Mouse (Mus musculus) CH12.LX (cell line): ENCODE measurements around the gene Sem1. TPM values are rescaled to one million over a fixed set of nuclear protein-coding genes. Genes with fewer than 3 reads are reported as not detected.

Experiments
- DNase-seq: peaks from one replicate; pipeline ENCODE4 v3.0.0-alpha.2; 2013; ENCODE audit errors: extremely low read depth
- H3K27ac ChIP-seq: 2 replicates; pipeline ENCODE4 v1.5.1; 2012; ENCODE audit warnings: low read depth, mild to moderate bottlenecking, control low read depth, moderate library complexity; ENCODE audit not compliant: insufficient read depth
- H3K27me3 ChIP-seq: replicated peaks from 2 replicates; pipeline ENCODE3; 2012; ENCODE audit warnings: inconsistent platforms
- H3K36me3 ChIP-seq, 2 experiments: replicated peaks in 1 of 2; 2 replicates each; pipeline versions ENCODE3 to v1.6.1; 2012; ENCODE audit warnings: inconsistent platforms in 1 of 2, low read length in 1 of 2, mild to moderate bottlenecking in 1 of 2, mixed read lengths in 1 of 2, moderate library complexity in 1 of 2; ENCODE audit not compliant: control insufficient read depth in 1 of 2, insufficient read depth in 1 of 2
- H3K4me1 ChIP-seq, 2 experiments: 2 replicates each; pipeline ENCODE4 v1.6.1; 2012; ENCODE audit warnings: inconsistent platforms in 1 of 2, moderate library complexity in 1 of 2; ENCODE audit not compliant: insufficient read depth in 2 of 2, control insufficient read depth in 1 of 2
- H3K4me2 ChIP-seq: 2 replicates; pipeline ENCODE4 v1.6.1; 2012; ENCODE audit warnings: low read depth, mild to moderate bottlenecking, control low read depth; ENCODE audit not compliant: poor library complexity, insufficient read depth, severe bottlenecking
- H3K4me3 ChIP-seq, 3 experiments: fragments of 150-350 bp in 1 of 3; sonication (generic) in 1 of 3; replicated peaks in 1 of 3; 2 replicates each; pipeline versions ENCODE3 to v1.5.1; 2011 to 2012; ENCODE audit warnings: low read depth in 2 of 3, low read length in 2 of 3, mild to moderate bottlenecking in 2 of 3, moderate library complexity in 2 of 3, control low read depth in 1 of 3, improper control_type of control experiment in 1 of 3, inconsistent platforms in 1 of 3, mixed read lengths in 1 of 3; ENCODE audit not compliant: poor library complexity in 1 of 3
- H3K79me2 ChIP-seq: replicated peaks from 2 replicates; pipeline ENCODE4 v1.6.1; 2012; ENCODE audit warnings: mild to moderate bottlenecking, moderate library complexity; ENCODE audit not compliant: control insufficient read depth, poor library complexity, insufficient read depth, severe bottlenecking; ENCODE audit errors: extremely low read depth
- H3K9ac ChIP-seq: 2 replicates; pipeline ENCODE4 v1.6.1; 2012; ENCODE audit warnings: low read depth, mild to moderate bottlenecking, control low read depth, moderate library complexity; ENCODE audit not compliant: insufficient read depth
- H3K9me3 ChIP-seq: replicated peaks from 2 replicates; pipeline ENCODE3; 2012; ENCODE audit warnings: low read length, inconsistent platforms, mixed read lengths
- BHLHE40 ChIP-seq: IDR thresholded peaks from 2 replicates; pipeline ENCODE4 v1.6.1; 2011; ENCODE audit warnings: mild to moderate bottlenecking, low read depth, low read length, improper control_type of control experiment
- CHD1 ChIP-seq: IDR thresholded peaks from 2 replicates; pipeline ENCODE4 v1.6.1; 2012; ENCODE audit warnings: low read depth, low read length, improper control_type of control experiment, inconsistent platforms
- CHD2 ChIP-seq: IDR thresholded peaks from 2 replicates; pipeline ENCODE4 v1.6.1; 2011; ENCODE audit warnings: low read length, improper control_type of control experiment
- E2F4 ChIP-seq: IDR thresholded peaks from 2 replicates; pipeline ENCODE4 v1.6.1; 2011; ENCODE audit warnings: low read depth, low read length, improper control_type of control experiment; ENCODE audit not compliant: insufficient replicate concordance
- IRF4 ChIP-seq: IDR thresholded peaks from 2 replicates; pipeline ENCODE4 v1.6.1; 2014; ENCODE audit warnings: low read depth, mild to moderate bottlenecking, inconsistent platforms, low read length, improper control_type of control experiment
- JUN ChIP-seq: IDR thresholded peaks from 2 replicates; pipeline ENCODE4 v1.6.1; 2011; ENCODE audit warnings: low read depth, mild to moderate bottlenecking, low read length, improper control_type of control experiment, moderate library complexity; ENCODE audit not compliant: insufficient read depth
- KAT2A ChIP-seq: IDR thresholded peaks from 2 replicates; pipeline ENCODE4 v1.6.1; 2012; ENCODE audit warnings: low read length, improper control_type of control experiment, inconsistent platforms; ENCODE audit not compliant: insufficient replicate concordance
- MAFK ChIP-seq: IDR thresholded peaks from 2 replicates; pipeline ENCODE4 v1.6.1; 2011; ENCODE audit warnings: low read length, improper control_type of control experiment; ENCODE audit not compliant: insufficient replicate concordance
- MAZ ChIP-seq: IDR thresholded peaks from 2 replicates; pipeline ENCODE4 v1.6.1; 2012; ENCODE audit warnings: low read depth, mild to moderate bottlenecking, inconsistent platforms, low read length, improper control_type of control experiment, moderate library complexity
- MEF2A ChIP-seq: IDR thresholded peaks from 2 replicates; pipeline ENCODE4 v1.6.1; 2014; ENCODE audit warnings: low read depth, mild to moderate bottlenecking, inconsistent platforms, low read length, improper control_type of control experiment, borderline replicate concordance
- MXI1 ChIP-seq: IDR thresholded peaks from 2 replicates; pipeline ENCODE4 v1.6.1; 2011; ENCODE audit warnings: mild to moderate bottlenecking, low read depth, low read length, improper control_type of control experiment
- NRF1 ChIP-seq: IDR thresholded peaks from 2 replicates; pipeline ENCODE4 v1.6.1; 2014; ENCODE audit warnings: low read depth, mild to moderate bottlenecking, inconsistent platforms, low read length, improper control_type of control experiment, moderate library complexity
- PAX5 ChIP-seq: IDR thresholded peaks from 2 replicates; pipeline ENCODE4 v1.6.1; 2012; ENCODE audit warnings: low read length, inconsistent platforms, mixed read lengths
- POLR2AphosphoS2 ChIP-seq: IDR thresholded peaks from 2 replicates; pipeline ENCODE4 v1.6.1; 2011; ENCODE audit warnings: low read depth, low read length, improper control_type of control experiment
- RCOR1 ChIP-seq: conservative IDR thresholded peaks from 2 replicates; pipeline ENCODE4 v1.6.1; 2012; ENCODE audit warnings: low read depth, mild to moderate bottlenecking, inconsistent platforms, low read length, improper control_type of control experiment
- SIN3A ChIP-seq: IDR thresholded peaks from 2 replicates; pipeline ENCODE4 v1.6.1; 2012; ENCODE audit warnings: low read length, improper control_type of control experiment, inconsistent platforms
- SMC3 ChIP-seq: IDR thresholded peaks from 2 replicates; pipeline ENCODE4 v1.6.1; 2011; ENCODE audit warnings: low read depth, low read length, improper control_type of control experiment
- TBP ChIP-seq: conservative IDR thresholded peaks from 2 replicates; pipeline ENCODE4 v1.6.1; 2011; ENCODE audit warnings: low read depth, low read length, improper control_type of control experiment
- TCF12 ChIP-seq: IDR thresholded peaks from 2 replicates; pipeline ENCODE4 v1.6.1; 2014; ENCODE audit warnings: low read depth, mild to moderate bottlenecking, inconsistent platforms, low read length, improper control_type of control experiment
- USF1 ChIP-seq: IDR thresholded peaks from 2 replicates; pipeline ENCODE4 v1.6.1; 2014; ENCODE audit warnings: low read depth, mild to moderate bottlenecking, inconsistent platforms, low read length, improper control_type of control experiment
- ZKSCAN1 ChIP-seq: IDR thresholded peaks from 2 replicates; pipeline ENCODE4 v1.6.1; 2012; ENCODE audit warnings: low read depth, inconsistent platforms, low read length, improper control_type of control experiment, borderline replicate concordance
- ZMIZ1 ChIP-seq: IDR thresholded peaks from 2 replicates; pipeline ENCODE4 v1.6.1; 2012; ENCODE audit warnings: low read depth, mild to moderate bottlenecking, inconsistent platforms, low read length, improper control_type of control experiment
- dilution Hi-C: fragments of 300-500 bp; cut with MboI; formaldehyde crosslinking; loops from 2 replicates; pipeline ENCODE4 v1.14.3; 2020; ENCODE audit warnings: low sequenced_read_pairs; ENCODE audit not compliant: extremely low pct_unique_long_range_greater_than_20kb, extremely low pct_ligation_motif_present
- in situ Hi-C: fragments of 300-500 bp; cut with MboI; formaldehyde crosslinking; loops from 3 replicates; pipeline ENCODE4 v1.14.3; 2019; ENCODE audit warnings: low sequenced_read_pairs, low pct_ligation_motif_present, low pct_unique_long_range_greater_than_20kb, mixed read lengths
- polyA plus RNA-seq: library from polyadenylated mRNA; unstranded; fragments of >175 nt; gene quantifications from 2 replicates; pipeline ENCODE4 v1.2.1, GENCODE M21; 2012; ENCODE audit warnings: low read depth; ENCODE audit not compliant: insufficient read length
- total RNA-seq, 2 experiments: library from RNA; depleted of rRNA; stranded (reverse); fragments of 300-350 nt in 1 of 2; fragments of >200 nt in 1 of 2; gene quantifications; 2 replicates each; pipeline ENCODE4 v1.2.3; 2012 to 2014

Gene Sem1
- total and polyA plus RNA-seq, 3 experiments, result 149 to 195 (median 163) TPM

DNA sequence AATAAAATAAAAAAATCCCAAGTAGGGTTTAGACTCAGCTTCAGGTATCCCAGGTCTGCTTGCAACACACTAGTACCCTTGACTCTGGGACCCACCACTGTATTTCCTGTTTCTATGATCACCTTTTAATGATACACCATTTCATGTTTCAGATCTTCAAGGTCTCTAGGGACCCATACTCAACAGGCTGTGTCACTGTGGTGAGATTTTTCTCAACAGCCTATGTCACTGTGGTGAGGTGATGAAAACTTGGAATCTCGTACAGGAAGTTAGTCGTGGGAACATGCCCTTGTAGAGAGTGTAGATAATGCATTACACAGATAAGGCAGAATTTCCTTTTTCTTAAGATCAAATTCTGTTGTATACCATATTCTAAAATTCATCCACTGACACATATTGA, 3.4 kb upstream of the Sem1 start:
- DNase-seq, result peak; percentile 11
- H3K27me3 ChIP-seq, result no peaks in the 10 kb centered on the region
- H3K27ac ChIP-seq, result no peak overlapping the region
- in situ Hi-C loops, result no loop called here
- H3K79me2 ChIP-seq, result peaks cover 12% of the 10 kb centered on the region
- no peaks in the 10 kb centered on the region for H3K9me3 ChIP-seq
- dilution Hi-C loops, result no loop called here
- no peak overlapping the region for H3K9ac ChIP-seq
- no peak overlapping the region for H3K4me3 ChIP-seq
- H3K4me1 ChIP-seq, result peaks cover 0 to 7% of the 10 kb centered on the region in 2 experiments; a peak in 2 of 4 replicates
- H3K4me2 ChIP-seq, result no peak overlapping the region
- no peaks in the 10 kb centered on the region for H3K36me3 ChIP-seq
- TF ChIP-seq MEF2A (no peak), JUN (no peak), POLR2AphosphoS2 (no peak), MAFK (no peak), SMC3 (no peak), ZMIZ1 (no peak), IRF4 (no peak), MXI1 (no peak), RCOR1 (no peak), TCF12 (no peak), MAZ (no peak), NRF1 (no peak), E2F4 (no peak), USF1 (no peak), CHD1 (no peak), CHD2 (no peak), TBP (no peak), KAT2A (no peak), PAX5 (no peak)

DNA sequence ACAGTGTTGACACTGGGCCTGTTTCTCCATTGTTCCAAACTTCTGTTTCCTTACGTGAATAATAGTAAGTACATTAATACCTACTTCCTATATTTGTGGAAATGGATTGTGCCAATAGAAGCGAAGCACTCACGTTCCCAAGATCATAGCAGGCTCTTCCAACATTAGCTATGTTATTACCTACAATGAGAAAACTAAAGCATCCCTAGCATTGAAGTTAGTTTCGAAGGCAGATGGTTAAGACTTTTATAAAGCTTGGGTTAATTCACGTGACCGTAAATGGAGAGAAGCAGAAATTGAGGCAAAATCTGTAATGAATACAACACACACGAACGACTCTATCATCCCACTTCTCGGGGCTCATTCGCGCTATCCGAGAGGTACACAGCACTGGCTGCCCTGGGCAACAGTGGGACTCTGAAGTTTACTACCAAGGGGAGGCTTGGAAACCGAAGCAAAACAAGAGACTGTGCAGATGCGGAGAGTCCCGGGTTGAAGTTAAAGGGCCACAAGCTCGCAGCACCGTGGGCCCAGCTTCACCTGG, 650 bp downstream of the Sem1 start:
- dilution Hi-C loops, result no loop called here
- in situ Hi-C loops, result no loop called here
- DNase-seq, result peak; percentile 23

More for the DNA sequence above, 650 bp downstream of the Sem1 start:
- peaks cover 42% of the 10 kb centered on the region for H3K79me2 ChIP-seq
- peak overlapping the region; percentile 94; the same call in 1 of the 2 replicates for H3K4me2 ChIP-seq
- H3K27ac ChIP-seq, result peak overlapping the region; percentile 48; the same call in 1 of the 2 replicates
- H3K27me3 ChIP-seq, result no peaks in the 10 kb centered on the region
- H3K9ac ChIP-seq, result peak overlapping the region; percentile 90
- H3K4me1 ChIP-seq, result peaks cover 0 to 28% of the 10 kb centered on the region in 2 experiments; a peak in 2 of 4 replicates
- TF ChIP-seq ZKSCAN1 (no peak), BHLHE40 (peak; percentile 44), SIN3A (peak; percentile 27; the same call in 1 of the 2 replicates)
- no peaks in the 10 kb centered on the region for H3K9me3 ChIP-seq
- H3K36me3 ChIP-seq, result peaks cover 3 to 11% of the 10 kb centered on the region in 2 experiments
- peak overlapping the region; percentile 83 to 98 (median 97) for H3K4me3 ChIP-seq
